Comparison of ENCODE assay signal across 15 mouse cellular contexts in genomic region chr9:112074872-112075271, GRCm38 (mm10).
DNase-seq lines count a peak whose midpoint lies in the region; ATAC-seq and TF ChIP-seq lines count a peak whose summit lies in the region.
"Had no signal": no experiment of that assay in that cellular context is flagged by ENCODE, and none has a peak within 500 bp of the region (broad histone marks: within the 10 kb centered on the region; RNA-seq: fewer than 3 reads in every experiment).

No protein-coding gene starts in this region.

- no peak overlapping the region for H3K4me3 ChIP-seq in cortical plate, adult 2 months (ENCODE audit: insufficient read depth, low read length)
- no peak overlapping the region for H3K4me3 ChIP-seq in embryonic facial prominence, embryonic 11.5 days (ENCODE audit: low read depth, low read length)
- H3K4me3 ChIP-seq in hindbrain, embryonic 14.5 days (replicated peaks; ENCODE audit: low read length), result no peak overlapping the region
- H3K4me3 ChIP-seq in myocyte, result no peak overlapping the region
- no peak overlapping the region for H3K4me3 ChIP-seq in heart, embryonic 11.5 days (ENCODE audit: low read depth, low read length)
- H3K4me3 ChIP-seq: heart, embryonic 10.5 days; liver, embryonic 12.5 days had no signal

- H3K27ac ChIP-seq in cortical plate, adult 2 months (ENCODE audit: insufficient read depth, low read length), result peak overlapping the region; percentile 27
- no peak overlapping the region for H3K27ac ChIP-seq in embryonic facial prominence, embryonic 11.5 days (replicated peaks; ENCODE audit: low read depth, low read length)
- peak overlapping the region; percentile 69 for H3K27ac ChIP-seq in hindbrain, embryonic 14.5 days
- no peak overlapping the region for H3K27ac ChIP-seq in heart, embryonic 11.5 days (ENCODE audit: low read depth, low read length)
- H3K27ac ChIP-seq: heart, embryonic 10.5 days; liver, embryonic 12.5 days had no signal

- DNase-seq in embryonic facial prominence, embryonic 11.5 days (ENCODE audit: low spot score), result peak; percentile 21
- no peak for DNase-seq in hindbrain, embryonic 14.5 days (ENCODE audit: low spot score)
- no peak for DNase-seq in ovary, postnatal 10 days (ENCODE audit: low spot score)
- DNase-seq in spleen, postnatal 36 days (ENCODE audit: low spot score in 2 of 2), result no peak
- DNase-seq: cerebellum, postnatal 10 days; heart, postnatal 4 days; kidney, adult 9 months; lung, postnatal 14 days; thymus, postnatal 36 days had no signal

- no peak overlapping the region for H3K9ac ChIP-seq in embryonic facial prominence, embryonic 11.5 days (replicated peaks; ENCODE audit: low read length)
- no peak overlapping the region for H3K9ac ChIP-seq in hindbrain, embryonic 14.5 days
- no peak overlapping the region for H3K9ac ChIP-seq in heart, embryonic 11.5 days (ENCODE audit: low read depth, low read length)
- H3K9ac ChIP-seq: liver, embryonic 12.5 days had no signal

- no peaks in the 10 kb centered on the region for H3K79me2 ChIP-seq in myocyte (ENCODE audit: control insufficient read depth, insufficient read depth)

- no peak overlapping the region for H3ac ChIP-seq in myocyte (ENCODE audit: control insufficient read depth, insufficient read length)

- TF ChIP-seq CTCF in cortical plate, adult 2 months (IDR thresholded peaks at IDR 0.05; ENCODE audit: extremely low read depth, insufficient read depth, low read length), result no peak

- ATAC-seq in embryonic facial prominence, embryonic 11.5 days (replicated peaks; ENCODE audit: insufficient number of reproducible peaks, low FRiP score, low TSS enrichment, low read depth), result peak; percentile 52; the same call in 1 of the 2 replicates
- ATAC-seq in hindbrain, embryonic 14.5 days (ENCODE audit: low FRiP score), result peak; percentile 70
- ATAC-seq in heart, embryonic 11.5 days (replicated peaks; ENCODE audit: insufficient number of reproducible peaks, low FRiP score, low TSS enrichment), result no peak
- ATAC-seq: CD4-positive, CD25-positive, alpha-beta regulatory T cell, adult 4 months; liver, embryonic 12.5 days had no signal

- no peaks in the 10 kb centered on the region for H3K9me3 ChIP-seq in embryonic facial prominence, embryonic 11.5 days (replicated peaks; ENCODE audit: control insufficient read depth, low read length)
- H3K9me3 ChIP-seq in hindbrain, embryonic 14.5 days (ENCODE audit: control insufficient read depth, low read length), result no peaks in the 10 kb centered on the region
- H3K9me3 ChIP-seq in heart, embryonic 11.5 days (replicated peaks; ENCODE audit: control insufficient read depth, low read length), result no peaks in the 10 kb centered on the region
- H3K9me3 ChIP-seq: heart, embryonic 10.5 days; liver, embryonic 12.5 days had no signal

- H3K4me1 ChIP-seq in cortical plate, adult 2 months (ENCODE audit: control insufficient read depth, insufficient read depth, low read length), result peaks cover 15% of the 10 kb centered on the region
- no peaks in the 10 kb centered on the region for H3K4me1 ChIP-seq in embryonic facial prominence, embryonic 11.5 days (ENCODE audit: control insufficient read depth, insufficient read depth, low read length)
- peaks cover 20% of the 10 kb centered on the region for H3K4me1 ChIP-seq in hindbrain, embryonic 14.5 days (replicated peaks; ENCODE audit: control insufficient read depth, insufficient read depth, low read length)
- H3K4me1 ChIP-seq in heart, embryonic 11.5 days (ENCODE audit: control insufficient read depth, insufficient read depth, low read length), result peaks cover 9% of the 10 kb centered on the region; the same call in 1 of the 2 replicates

- no peaks in the 10 kb centered on the region for H3K27me3 ChIP-seq in embryonic facial prominence, embryonic 11.5 days (ENCODE audit: control insufficient read depth, insufficient read depth, low read length)
- no peaks in the 10 kb centered on the region for H3K27me3 ChIP-seq in hindbrain, embryonic 14.5 days (ENCODE audit: control insufficient read depth, insufficient read depth, low read length)
- H3K27me3 ChIP-seq in myocyte (ENCODE audit: control insufficient read depth, insufficient read depth, insufficient read length), result no peaks in the 10 kb centered on the region
- no peaks in the 10 kb centered on the region for H3K27me3 ChIP-seq in heart, embryonic 11.5 days (ENCODE audit: control insufficient read depth, insufficient read depth, low read length)
- H3K27me3 ChIP-seq: liver, embryonic 12.5 days had no signal

- H3K4me2 ChIP-seq in embryonic facial prominence, embryonic 11.5 days (ENCODE audit: low read depth, low read length), result no peak overlapping the region
- 0 out of 2 replicates have a peak overlapping the region, but pooled peaks have one; percentile 4 for H3K4me2 ChIP-seq in hindbrain, embryonic 14.5 days (replicated peaks)
- peak overlapping the region; percentile 18 for H3K4me2 ChIP-seq in myocyte (ENCODE audit: low read depth)
- H3K4me2 ChIP-seq in heart, embryonic 11.5 days, result no peak overlapping the region
- H3K4me2 ChIP-seq: liver, embryonic 12.5 days had no signal

- no peaks in the 10 kb centered on the region for H3K36me3 ChIP-seq in embryonic facial prominence, embryonic 11.5 days (replicated peaks; ENCODE audit: control insufficient read depth, insufficient read depth, low read depth, low read length)
- no peaks in the 10 kb centered on the region for H3K36me3 ChIP-seq in hindbrain, embryonic 14.5 days (replicated peaks; ENCODE audit: control insufficient read depth, insufficient read depth)
- H3K36me3 ChIP-seq in myocyte (ENCODE audit: control insufficient read depth, insufficient read depth), result no peaks in the 10 kb centered on the region
- no peaks in the 10 kb centered on the region for H3K36me3 ChIP-seq in heart, embryonic 11.5 days (ENCODE audit: control insufficient read depth, insufficient read depth, low read length)
- H3K36me3 ChIP-seq: heart, embryonic 10.5 days; liver, embryonic 12.5 days had no signal

- no peak for TF ChIP-seq POLR2A in cortical plate, adult 2 months (IDR thresholded peaks at IDR 0.05; ENCODE audit: extremely low read depth, insufficient read depth, low read length)
- no peak for TF ChIP-seq POLR2A in myocyte (IDR thresholded peaks at IDR 0.05; ENCODE audit: insufficient read length, low read depth)

- WGBS in embryonic facial prominence, embryonic 11.5 days, result 33% methylated on average over 5 of the region's 5 CpGs
- WGBS in hindbrain, embryonic 14.5 days, result 16% methylated on average over 5 of the region's 5 CpGs
- WGBS in heart, embryonic 11.5 days (ENCODE audit: insufficient replicate concordance), result 54% methylated on average over 5 of the region's 5 CpGs

TF ChIP-seq in myocyte, 11 proteins besides CTCF, POLR2A, EP300 and RAD21:
- TF ChIP-seq SRF (IDR thresholded peaks at IDR 0.05; ENCODE audit: control insufficient read depth, insufficient read length, low read depth) (no peak), POLR2AphosphoS2 (IDR thresholded peaks at IDR 0.05; ENCODE audit: insufficient read length, low read depth) (no peak), REST (IDR thresholded peaks at IDR 0.05; ENCODE audit: insufficient read depth, insufficient read length) (no peak), E2F4 (IDR thresholded peaks at IDR 0.05; ENCODE audit: insufficient read depth) (no peak), USF1 (IDR thresholded peaks at IDR 0.05; ENCODE audit: low read depth) (no peak), MYOG (IDR thresholded peaks at IDR 0.05; ENCODE audit: control insufficient read depth in 1 of 3, insufficient read depth in 1 of 3, insufficient read length in 2 of 3, low read depth in 2 of 3) (no peak), MYOD1 (IDR thresholded peaks at IDR 0.05; ENCODE audit: control insufficient read depth in 1 of 3, insufficient read length in 2 of 3, low read depth in 2 of 3) (no peak), CEBPB (IDR thresholded peaks at IDR 0.05; ENCODE audit: insufficient read depth, poor library complexity, severe bottlenecking) (no peak)

Comparison
In these comparisons a context has a peak if more than half of its experiments do, and no peak if none do; other contexts are left out.
1. H3K27ac ChIP-seq: peak in cortical plate, adult 2 months (single experiment) and hindbrain, embryonic 14.5 days (single experiment); none in embryonic facial prominence, embryonic 11.5 days (single experiment) and heart, embryonic 11.5 days (single experiment).
2. H3K4me2 ChIP-seq: peak in hindbrain, embryonic 14.5 days (single experiment) and myocyte (single experiment); none in embryonic facial prominence, embryonic 11.5 days (single experiment) and heart, embryonic 11.5 days (single experiment).